Mouse (Mus musculus) embryonic facial prominence, embryonic 15.5 days (tissue): Measurements from ENCODE around the gene Krba1. TPM values are rescaled to one million over a fixed set of nuclear protein-coding genes. Genes with fewer than 3 reads are reported as not detected.
A peak's percentile ranks its signal among the peaks of the same experiment; 100 is the strongest.

Source experiments
- ATAC-seq: fragments of 200-750 bp; cut with Nextera tagmentation; 2 replicates; pipeline ENCODE4 v1.8.0; 2017; ENCODE audit warnings: low read depth, moderate TSS enrichment; ENCODE audit not compliant: insufficient number of reproducible peaks, low FRiP score, low TSS enrichment
- H3K27ac ChIP-seq: fragments of 300-500 bp; sonication (generic); replicated peaks from 2 replicates; pipeline ENCODE4 v1.5.1; 2015; ENCODE audit warnings: mild to moderate bottlenecking, inconsistent platforms
- H3K27me3 ChIP-seq: fragments of 300-500 bp; sonication (generic); 2 replicates; pipeline ENCODE4 v1.6.1; 2015; ENCODE audit warnings: inconsistent platforms
- H3K36me3 ChIP-seq: fragments of 300-500 bp; sonication (generic); 2 replicates; pipeline ENCODE4 v1.6.1; 2015; ENCODE audit warnings: mild to moderate bottlenecking, inconsistent platforms
- H3K4me1 ChIP-seq: fragments of 300-500 bp; sonication (generic); 2 replicates; pipeline ENCODE4 v1.6.1; 2015; ENCODE audit warnings: inconsistent platforms
- H3K4me2 ChIP-seq: fragments of 300-500 bp; sonication (generic); replicated peaks from 2 replicates; pipeline ENCODE4 v1.6.1; 2015; ENCODE audit warnings: mild to moderate bottlenecking, inconsistent platforms
- H3K4me3 ChIP-seq: fragments of 300-500 bp; sonication (generic); replicated peaks from 2 replicates; pipeline ENCODE4 v1.5.1; 2015; ENCODE audit warnings: mild to moderate bottlenecking, inconsistent platforms
- H3K9ac ChIP-seq: fragments of 300-500 bp; sonication (generic); 2 replicates; pipeline ENCODE4 v1.6.1; 2015; ENCODE audit warnings: inconsistent platforms
- H3K9me3 ChIP-seq: fragments of 300-500 bp; sonication (generic); replicated peaks from 2 replicates; pipeline ENCODE4 v1.6.1; 2016; ENCODE audit warnings: inconsistent platforms
- WGBS: fragments of 180-500 bp; shearing (Covaris S2); methylation state at CpG from one replicate; pipeline ENCODE4 v1.1.7; 2015; 5-methylcytosine and 5-hydroxymethylcytosine counted together
- polyA plus RNA-seq: library from polyadenylated mRNA; unstranded; fragments of >200 nt; fragmentation: Nextera tagmentation; extraction: Ambion mirVana; gene quantifications from 2 replicates; pipeline ENCODE4 v1.2.1, GENCODE M21; 2015

The Krba1 gene
- polyA plus RNA-seq, result 21.9 and 22.6 TPM in 2 replicates

- peak; percentile 91 for ATAC-seq
- Histone ChIP-seq H3K4me3 (peak within 1 kb of the TSS; percentile 87), H3K27ac (peak within 1 kb of the TSS; percentile 68), H3K36me3 (no peaks in the 10 kb centered on the region), H3K4me2 (peak within 1 kb of the TSS; percentile 76), H3K4me1 (peaks cover 23% of the 10 kb centered on the region), H3K9ac (peak within 1 kb of the TSS; percentile 78), H3K27me3 (no peaks in the 10 kb centered on the region), H3K9me3 (no peaks in the 10 kb centered on the region)
- 2% methylated on average over 65 of the region's 65 CpGs for WGBS
These were observed at the start of gene Krba1 for GRCm38 (mm10) chr6:48395105-48396007. Gene Krba1, plus strand, starts transcription at chr6:48395586.

- no peaks in the 10 kb centered on the region for H3K9me3 ChIP-seq
- ATAC-seq, result no peak
- no peak overlapping the region for H3K4me2 ChIP-seq
- WGBS, result 60% methylated on average over 3 of the region's 3 CpGs
- no peaks in the 10 kb centered on the region for H3K4me1 ChIP-seq
- H3K36me3 ChIP-seq, result no peaks in the 10 kb centered on the region
- H3K9ac ChIP-seq, result no peak overlapping the region
- no peak overlapping the region for H3K4me3 ChIP-seq
- H3K27ac ChIP-seq, result no peak overlapping the region
- H3K27me3 ChIP-seq, result no peaks in the 10 kb centered on the region
These were observed 36.5 kb upstream of the Krba1 start for GRCm38 (mm10) chr6:48358897-48359296.

- no peak overlapping the region for H3K9ac ChIP-seq
- no peaks in the 10 kb centered on the region for H3K36me3 ChIP-seq
- H3K27ac ChIP-seq, result no peak overlapping the region
- H3K4me3 ChIP-seq, result no peak overlapping the region
- no peaks in the 10 kb centered on the region for H3K4me1 ChIP-seq
- ATAC-seq, result no peak
- H3K27me3 ChIP-seq, result no peaks in the 10 kb centered on the region
- no peak overlapping the region for H3K4me2 ChIP-seq
- no peaks in the 10 kb centered on the region for H3K9me3 ChIP-seq
- 33% methylated on average over 11 of the region's 11 CpGs for WGBS
These were observed 28.9 kb upstream of the Krba1 start for GRCm38 (mm10) chr6:48366322-48366996.

- H3K4me3 ChIP-seq, result no peak overlapping the region
- no peak overlapping the region for H3K27ac ChIP-seq
- no peak overlapping the region for H3K9ac ChIP-seq
- 58% methylated on average over 3 of the region's 3 CpGs for WGBS
- H3K9me3 ChIP-seq, result no peaks in the 10 kb centered on the region
- H3K4me1 ChIP-seq, result no peaks in the 10 kb centered on the region
- H3K27me3 ChIP-seq, result no peaks in the 10 kb centered on the region
- no peak overlapping the region for H3K4me2 ChIP-seq
- ATAC-seq, result no peak
- no peaks in the 10 kb centered on the region for H3K36me3 ChIP-seq
These were observed 7.2 kb upstream of the Krba1 start for GRCm38 (mm10) chr6:48388221-48388620.

GRCm38 (mm10) chr6:48393811-48394210 lies 1.6 kb upstream of the Krba1 start:
- Histone ChIP-seq H3K4me2 (no peak overlapping the region), H3K27ac (no peak overlapping the region), H3K36me3 (no peaks in the 10 kb centered on the region), H3K4me1 (peaks cover 23% of the 10 kb centered on the region), H3K9me3 (no peaks in the 10 kb centered on the region), H3K27me3 (no peaks in the 10 kb centered on the region), H3K9ac (no peak overlapping the region), H3K4me3 (no peak overlapping the region)
- no peak for ATAC-seq

GRCm38 (mm10) chr6:48396008-48396595 lies 716 bp downstream of the Krba1 start:
- Histone ChIP-seq H3K9ac (peak overlapping the region; percentile 78), H3K36me3 (no peaks in the 10 kb centered on the region), H3K27ac (peak overlapping the region; percentile 68), H3K4me1 (peaks cover 29% of the 10 kb centered on the region), H3K4me3 (peak overlapping the region; percentile 87), H3K27me3 (no peaks in the 10 kb centered on the region), H3K4me2 (peak overlapping the region; percentile 76), H3K9me3 (no peaks in the 10 kb centered on the region)
- WGBS, result 26% methylated on average over 15 of the region's 15 CpGs
- ATAC-seq, result no peak

GRCm38 (mm10) chr6:48396686-48397085 lies 1.3 kb downstream of the Krba1 start:
- no peak overlapping the region for H3K27ac ChIP-seq
- H3K9ac ChIP-seq, result no peak overlapping the region
- 100% methylated on average over 1 of the region's 1 CpGs for whole genome bisulfite sequencing
- H3K27me3 ChIP-seq, result no peaks in the 10 kb centered on the region
- H3K4me1 ChIP-seq, result peaks cover 29% of the 10 kb centered on the region
- no peaks in the 10 kb centered on the region for H3K9me3 ChIP-seq
- ATAC-seq, result no peak
- no peaks in the 10 kb centered on the region for H3K36me3 ChIP-seq
- peak overlapping the region; percentile 87; the same call in 1 of the 2 replicates for H3K4me3 ChIP-seq
- peak overlapping the region; percentile 76 for H3K4me2 ChIP-seq

- 67% methylated on average over 4 of the region's 4 CpGs for WGBS
- Histone ChIP-seq H3K36me3 (no peaks in the 10 kb centered on the region), H3K27me3 (no peaks in the 10 kb centered on the region), H3K4me3 (no peak overlapping the region), H3K4me1 (peaks cover 29% of the 10 kb centered on the region), H3K9me3 (no peaks in the 10 kb centered on the region), H3K9ac (no peak overlapping the region), H3K27ac (no peak overlapping the region), H3K4me2 (no peak overlapping the region)
- no peak for ATAC-seq
These were observed 1.9 kb downstream of the Krba1 start for GRCm38 (mm10) chr6:48397336-48397735.

- no peak for ATAC-seq
- Histone ChIP-seq H3K4me3 (no peak overlapping the region), H3K27me3 (no peaks in the 10 kb centered on the region), H3K4me1 (peaks cover 28% of the 10 kb centered on the region), H3K9me3 (no peaks in the 10 kb centered on the region), H3K27ac (no peak overlapping the region), H3K9ac (no peak overlapping the region), H3K4me2 (no peak overlapping the region), H3K36me3 (peaks cover 14% of the 10 kb centered on the region)
- WGBS, result 95% methylated on average over 5 of the region's 5 CpGs
These were observed 4.5 kb downstream of the Krba1 start for GRCm38 (mm10) chr6:48399906-48400305.

GRCm38 (mm10) chr6:48404071-48404470 lies 8.7 kb downstream of the Krba1 start:
- H3K9me3 ChIP-seq, result no peaks in the 10 kb centered on the region
- no peaks in the 10 kb centered on the region for H3K27me3 ChIP-seq
- H3K9ac ChIP-seq, result no peak overlapping the region
- H3K4me3 ChIP-seq, result no peak overlapping the region
- H3K4me1 ChIP-seq, result 0 out of 2 replicates have a peak, but pooled peaks cover 6% of the 10 kb centered on the region
- ATAC-seq, result no peak
- H3K4me2 ChIP-seq, result no peak overlapping the region
- H3K36me3 ChIP-seq, result peaks cover 54% of the 10 kb centered on the region
- 85% methylated on average over 5 of the region's 5 CpGs for WGBS
- no peak overlapping the region for H3K27ac ChIP-seq

GRCm38 (mm10) chr6:48409726-48410343 lies 14.4 kb downstream of the Krba1 start:
- no peak overlapping the region for H3K4me3 ChIP-seq
- no peaks in the 10 kb centered on the region for H3K27me3 ChIP-seq
- no peaks in the 10 kb centered on the region for H3K9me3 ChIP-seq
- H3K36me3 ChIP-seq, result peaks cover 97% of the 10 kb centered on the region
- no peak overlapping the region for H3K27ac ChIP-seq
- ATAC-seq, result no peak
- H3K4me2 ChIP-seq, result no peak overlapping the region
- no peak overlapping the region for H3K9ac ChIP-seq
- H3K4me1 ChIP-seq, result no peaks in the 10 kb centered on the region
- WGBS, result 93% methylated on average over 4 of the region's 4 CpGs
